Mouse (Mus musculus) hindbrain, embryonic 16.5 days (tissue): ENCODE results near the gene Fam19a1. TPM values are rescaled to one million over a fixed set of nuclear protein-coding genes. Genes with fewer than 3 reads are reported as not detected.

Experiments used
- ATAC-seq: fragments of 200-750 bp; cut with Nextera tagmentation; 2 replicates; pipeline ENCODE4 v1.8.0; 2017; ENCODE audit warnings: moderate TSS enrichment, moderate library complexity
- H3K27ac ChIP-seq: fragments of 300-500 bp; sonication (generic); 2 replicates; pipeline ENCODE4 v1.5.1; 2014; ENCODE audit warnings: low read depth, mild to moderate bottlenecking, control low read depth, low read length, moderate library complexity
- H3K27me3 ChIP-seq: fragments of 300-500 bp; sonication (generic); replicated peaks from 2 replicates; pipeline ENCODE4 v1.6.1; 2014; ENCODE audit warnings: low read length; ENCODE audit not compliant: control insufficient read depth, insufficient read depth
- H3K36me3 ChIP-seq: fragments of 300-500 bp; sonication (generic); 2 replicates; pipeline ENCODE4 v1.6.1; 2014; ENCODE audit warnings: mild to moderate bottlenecking, low read length, moderate library complexity, mixed read lengths; ENCODE audit not compliant: control insufficient read depth, insufficient read depth
- H3K4me1 ChIP-seq: fragments of 300-500 bp; sonication (generic); 2 replicates; pipeline ENCODE4 v1.6.1; 2014; ENCODE audit warnings: low read depth, low read length; ENCODE audit not compliant: control insufficient read depth, insufficient read depth
- H3K4me2 ChIP-seq: fragments of 300-500 bp; sonication (generic); 2 replicates; pipeline ENCODE4 v1.6.1; 2014; ENCODE audit warnings: mild to moderate bottlenecking, low read length, control low read depth, moderate library complexity
- H3K4me3 ChIP-seq: fragments of 300-500 bp; sonication (generic); 2 replicates; pipeline ENCODE4 v1.5.1; 2014; ENCODE audit warnings: mild to moderate bottlenecking, low read length, control low read depth, moderate library complexity
- H3K9ac ChIP-seq: fragments of 300-500 bp; sonication (generic); 2 replicates; pipeline ENCODE4 v1.6.1; 2014; ENCODE audit warnings: low read depth, mild to moderate bottlenecking, control low read depth, low read length, moderate library complexity
- H3K9me3 ChIP-seq: fragments of 300-500 bp; sonication (generic); 2 replicates; pipeline ENCODE4 v1.6.1; 2014; ENCODE audit warnings: mild to moderate bottlenecking, low read length, moderate library complexity; ENCODE audit not compliant: control insufficient read depth
- WGBS: fragments of 180-500 bp; shearing (Covaris S2); extraction: QIAGEN DNeasy Blood & Tissue Kit; methylation state at CpG from one replicate; pipeline ENCODE4 v1.1.7; 2014; 5-methylcytosine and 5-hydroxymethylcytosine counted together
- polyA plus RNA-seq: library from polyadenylated mRNA; unstranded; fragments of >200 nt; fragmentation: Nextera tagmentation; extraction: Ambion mirVana; gene quantifications from 2 replicates; pipeline ENCODE4 v1.2.1, GENCODE M21; 2015

Gene Fam19a1
- polyA plus RNA-seq, 1 experiment from 2014 or later: 24.8 TPM

DNA sequence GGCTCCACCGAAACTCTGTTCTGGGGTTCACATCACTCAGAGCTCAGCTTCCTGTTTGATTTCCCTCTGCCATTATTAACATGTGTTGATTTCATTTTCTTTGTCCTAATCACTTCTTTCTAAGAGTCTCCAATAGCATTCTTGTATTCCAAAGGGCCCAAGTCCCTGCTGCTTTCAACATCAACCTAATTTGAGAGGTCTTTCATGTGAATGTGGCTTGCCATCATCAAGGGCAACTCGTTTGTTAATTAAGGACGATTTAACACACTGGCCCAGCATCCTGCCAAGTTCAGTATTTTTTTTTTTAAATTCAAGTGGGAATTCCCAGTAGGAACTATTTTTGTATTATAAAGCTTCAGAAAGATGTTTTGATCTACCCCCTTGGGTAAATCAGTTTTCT lies 263.8 kb downstream of the Fam19a1 start:
- 63% methylated on average over 3 of the region's 3 CpGs for WGBS
- Histone ChIP-seq H3K4me2 (no peak overlapping the region), H3K9ac (no peak overlapping the region), H3K27ac (no peak overlapping the region), H3K36me3 (no peaks in the 10 kb centered on the region), H3K9me3 (no peaks in the 10 kb centered on the region), H3K4me1 (no peaks in the 10 kb centered on the region), H3K4me3 (no peak overlapping the region), H3K27me3 (no peaks in the 10 kb centered on the region; the same call in 1 of the 2 replicates)
- ATAC-seq: no peak

- H3K36me3 ChIP-seq: no peaks in the 10 kb centered on the region
- H3K4me3 ChIP-seq: no peak overlapping the region
- 31% methylated on average over 4 of the region's 4 CpGs for WGBS
- no peak overlapping the region for H3K9ac ChIP-seq
- no peak overlapping the region for H3K27ac ChIP-seq
- H3K4me1 ChIP-seq: no peaks in the 10 kb centered on the region
- no peaks in the 10 kb centered on the region for H3K9me3 ChIP-seq
- H3K4me2 ChIP-seq: no peak overlapping the region
- H3K27me3 ChIP-seq: no peaks in the 10 kb centered on the region; the same call in 1 of the 2 replicates
- ATAC-seq: no peak; the same call in 1 of the 2 replicates
These were observed 266.3 kb downstream of the Fam19a1 start for GRCm38 (mm10) chr6:96379229-96379628.

- 51% methylated on average over 1 of the region's 1 CpGs for WGBS
- H3K4me1 ChIP-seq: no peaks in the 10 kb centered on the region
- H3K9ac ChIP-seq: no peak overlapping the region
- H3K4me2 ChIP-seq: no peak overlapping the region
- no peak overlapping the region for H3K27ac ChIP-seq
- H3K9me3 ChIP-seq: no peaks in the 10 kb centered on the region
- no peaks in the 10 kb centered on the region; the same call in 1 of the 2 replicates for H3K27me3 ChIP-seq
- ATAC-seq: no peak
- no peak overlapping the region for H3K4me3 ChIP-seq
- no peaks in the 10 kb centered on the region for H3K36me3 ChIP-seq
These were observed 271.5 kb downstream of the Fam19a1 start for GRCm38 (mm10) chr6:96384441-96384840.

- H3K27me3 ChIP-seq: no peaks in the 10 kb centered on the region
- no peaks in the 10 kb centered on the region for H3K4me1 ChIP-seq
- H3K9ac ChIP-seq: no peak overlapping the region
- 62% methylated on average over 4 of the region's 4 CpGs for WGBS
- no peak for ATAC-seq
- H3K27ac ChIP-seq: no peak overlapping the region
- no peaks in the 10 kb centered on the region for H3K36me3 ChIP-seq
- H3K9me3 ChIP-seq: no peaks in the 10 kb centered on the region
- no peak overlapping the region for H3K4me3 ChIP-seq
- H3K4me2 ChIP-seq: no peak overlapping the region
These were observed 305.9 kb downstream of the Fam19a1 start for GRCm38 (mm10) chr6:96418866-96419265.

GRCm38 (mm10) chr6:96419704-96420382 lies 306.9 kb downstream of the Fam19a1 start:
- no peak for ATAC-seq
- H3K4me2 ChIP-seq: no peak overlapping the region
- WGBS: 45% methylated on average over 5 of the region's 5 CpGs

DNA sequence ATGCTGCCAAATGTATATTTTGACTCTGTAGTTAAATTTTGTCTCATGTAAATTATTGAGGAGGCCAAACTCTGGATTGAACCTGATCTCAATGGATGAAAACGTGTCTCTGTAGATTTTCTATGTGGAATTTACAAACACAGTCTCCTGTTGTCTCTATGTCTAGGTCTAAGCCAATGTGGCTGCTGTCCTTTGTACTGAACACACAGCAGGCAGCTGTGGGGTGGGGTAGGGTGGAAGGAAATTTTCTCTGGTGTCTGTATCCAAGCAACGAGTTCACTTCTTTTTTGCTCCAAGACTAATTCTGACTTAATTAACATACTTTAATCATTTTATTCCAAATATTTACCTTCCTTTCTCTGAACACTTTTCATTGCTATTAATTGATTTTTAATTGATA lies 307.6 kb downstream of the Fam19a1 start:
- Histone ChIP-seq H3K36me3 (no peaks in the 10 kb centered on the region), H3K27ac (no peak overlapping the region)
- no peak for ATAC-seq

More at GRCm38 (mm10) chr6:96419704-96420382, 306.9 kb downstream of the Fam19a1 start:
- Histone ChIP-seq H3K4me3 (no peak overlapping the region), H3K9ac (no peak overlapping the region), H3K4me1 (no peaks in the 10 kb centered on the region), H3K27me3 (no peaks in the 10 kb centered on the region), H3K9me3 (no peaks in the 10 kb centered on the region), H3K36me3 (no peaks in the 10 kb centered on the region), H3K27ac (no peak overlapping the region)

DNA sequence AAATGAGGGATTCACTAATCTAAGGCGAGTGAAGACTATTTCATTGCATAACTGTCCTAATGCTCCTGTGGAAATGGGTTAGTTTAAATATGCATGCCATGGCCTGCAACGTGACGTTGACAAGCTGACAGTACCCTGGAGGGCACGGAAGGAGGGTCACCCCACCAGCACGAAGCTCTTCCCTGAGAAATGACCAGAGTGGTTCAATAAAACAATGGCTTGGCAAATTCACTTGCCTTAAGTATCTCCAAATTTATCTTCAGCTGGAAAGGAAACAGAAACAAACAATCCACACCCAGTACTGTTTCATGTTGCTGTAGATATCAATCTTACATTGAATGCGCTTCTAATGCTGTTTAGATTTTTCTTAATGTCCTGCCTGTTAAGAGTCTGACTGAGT lies 316.4 kb downstream of the Fam19a1 start:
- no peak for ATAC-seq
- 47% methylated on average over 6 of the region's 6 CpGs for WGBS
- Histone ChIP-seq H3K27ac (no peak overlapping the region), H3K4me3 (no peak overlapping the region), H3K27me3 (no peaks in the 10 kb centered on the region), H3K9ac (no peak overlapping the region), H3K9me3 (no peaks in the 10 kb centered on the region), H3K4me1 (no peaks in the 10 kb centered on the region), H3K36me3 (no peaks in the 10 kb centered on the region), H3K4me2 (no peak overlapping the region)

More for the DNA sequence above, 307.6 kb downstream of the Fam19a1 start:
- Histone ChIP-seq H3K9me3 (no peaks in the 10 kb centered on the region), H3K4me1 (no peaks in the 10 kb centered on the region), H3K4me3 (no peak overlapping the region), H3K27me3 (no peaks in the 10 kb centered on the region), H3K4me2 (no peak overlapping the region), H3K9ac (no peak overlapping the region)
- 12% methylated on average over 2 of the region's 2 CpGs for WGBS

DNA sequence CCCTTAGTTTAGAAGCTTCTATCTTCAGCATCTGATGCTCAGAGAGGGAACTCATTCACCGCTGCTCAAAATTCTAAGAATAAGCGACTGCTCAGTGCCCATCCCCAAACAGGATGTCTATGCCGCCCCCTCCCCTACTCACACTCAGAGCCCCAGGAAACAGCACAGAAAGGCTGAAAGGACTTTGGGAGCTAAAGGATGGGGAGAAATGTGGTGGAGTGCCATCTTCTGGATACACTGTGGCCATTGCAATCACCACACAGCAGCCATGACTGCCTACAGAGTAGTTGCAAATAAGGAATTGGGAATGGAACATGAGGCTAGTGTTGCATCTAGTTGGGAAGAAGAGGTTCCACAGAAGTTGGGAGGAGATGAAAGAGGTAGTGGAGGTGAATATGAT lies 319.4 kb downstream of the Fam19a1 start:
- no peaks in the 10 kb centered on the region for H3K4me1 ChIP-seq
- H3K4me3 ChIP-seq: no peak overlapping the region
- H3K36me3 ChIP-seq: no peaks in the 10 kb centered on the region
- H3K27ac ChIP-seq: no peak overlapping the region
- ATAC-seq: no peak
- H3K27me3 ChIP-seq: no peaks in the 10 kb centered on the region
- 57% methylated on average over 3 of the region's 3 CpGs for WGBS
- no peak overlapping the region for H3K4me2 ChIP-seq
- H3K9me3 ChIP-seq: no peaks in the 10 kb centered on the region
- H3K9ac ChIP-seq: no peak overlapping the region

DNA sequence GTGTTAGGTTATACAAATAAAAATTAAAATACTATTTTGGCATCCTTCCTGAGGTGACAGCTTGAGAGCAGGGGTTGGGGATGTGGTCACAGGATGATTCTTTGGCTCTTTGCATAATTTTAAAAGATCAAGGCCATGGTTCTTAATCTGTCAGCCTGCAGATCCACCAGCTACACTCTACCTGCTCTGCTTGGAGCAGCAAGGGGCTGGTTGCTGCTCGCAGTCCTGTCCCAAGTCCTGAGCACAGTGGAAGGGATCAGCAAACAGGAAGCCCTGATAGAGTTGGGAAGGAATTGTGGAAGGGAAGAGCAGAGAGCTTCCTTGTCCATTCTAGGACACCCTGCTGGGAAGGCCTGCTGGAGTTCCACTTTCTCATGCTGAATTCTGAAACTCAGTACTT lies 320.9 kb downstream of the Fam19a1 start:
- Histone ChIP-seq H3K9me3 (no peaks in the 10 kb centered on the region), H3K27ac (no peak overlapping the region), H3K4me3 (no peak overlapping the region), H3K4me1 (no peaks in the 10 kb centered on the region), H3K4me2 (no peak overlapping the region), H3K9ac (no peak overlapping the region), H3K36me3 (no peaks in the 10 kb centered on the region), H3K27me3 (no peaks in the 10 kb centered on the region)
- no peak for ATAC-seq
- 91% methylated on average over 1 of the region's 1 CpGs for WGBS
